Mouse (Mus musculus): ENCODE results near the gene Nav2.

Nav2 gene

DNA sequence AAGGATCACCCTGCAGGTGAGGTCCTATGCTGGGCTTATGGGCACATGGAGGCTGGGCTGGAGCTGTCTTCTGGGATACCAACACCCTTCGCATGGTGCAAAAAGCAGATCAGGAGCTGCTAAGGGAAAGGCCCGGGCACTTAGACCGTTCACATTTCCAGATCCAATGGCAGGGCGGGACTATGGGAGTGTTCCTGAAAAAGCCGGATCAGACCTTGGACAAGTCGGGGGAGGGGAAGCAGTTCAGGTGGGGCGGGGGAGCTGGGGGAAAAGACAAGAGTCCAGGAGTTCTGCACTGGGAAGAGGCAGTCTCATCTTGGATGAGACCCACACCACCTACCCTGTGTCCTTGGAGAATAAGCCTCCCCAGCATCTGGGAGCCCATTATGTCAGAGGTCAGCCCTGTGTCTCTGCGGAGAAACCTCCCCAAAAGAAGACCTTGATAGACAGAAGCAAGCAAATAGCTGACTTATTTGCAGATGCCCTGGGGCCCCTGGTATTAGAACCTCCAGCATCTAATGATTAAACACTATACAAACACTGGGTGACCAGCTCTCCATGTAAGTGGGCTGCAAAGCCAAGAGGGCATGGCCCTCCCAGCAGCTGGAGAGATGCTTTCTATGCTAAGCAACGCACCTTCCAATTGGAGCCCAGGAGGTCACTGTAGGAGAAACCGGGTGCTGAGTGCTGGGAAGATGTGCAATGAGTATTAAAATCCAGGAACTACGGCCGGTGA is 597.7 kb downstream of the Nav2 start:
- Histone ChIP-seq H3K9me3 (ENCODE audit: low read length) (no peaks in the 10 kb centered on the region), H3K27me3 (ENCODE audit: insufficient read depth, low read length) (no peaks in the 10 kb centered on the region), H3K4me3 (replicated peaks; ENCODE audit: low read length) (no peak overlapping the region), H3K36me3 (ENCODE audit: insufficient read depth, low read length) (no peaks in the 10 kb centered on the region; the same call in 1 of the 2 replicates), H3K4me1 (replicated peaks; ENCODE audit: low read depth, low read length) (peaks cover 43% of the 10 kb centered on the region)
- no peak for TF ChIP-seq CTCF (conservative IDR thresholded peaks at IDR 0.05; ENCODE audit: low read length)

DNA sequence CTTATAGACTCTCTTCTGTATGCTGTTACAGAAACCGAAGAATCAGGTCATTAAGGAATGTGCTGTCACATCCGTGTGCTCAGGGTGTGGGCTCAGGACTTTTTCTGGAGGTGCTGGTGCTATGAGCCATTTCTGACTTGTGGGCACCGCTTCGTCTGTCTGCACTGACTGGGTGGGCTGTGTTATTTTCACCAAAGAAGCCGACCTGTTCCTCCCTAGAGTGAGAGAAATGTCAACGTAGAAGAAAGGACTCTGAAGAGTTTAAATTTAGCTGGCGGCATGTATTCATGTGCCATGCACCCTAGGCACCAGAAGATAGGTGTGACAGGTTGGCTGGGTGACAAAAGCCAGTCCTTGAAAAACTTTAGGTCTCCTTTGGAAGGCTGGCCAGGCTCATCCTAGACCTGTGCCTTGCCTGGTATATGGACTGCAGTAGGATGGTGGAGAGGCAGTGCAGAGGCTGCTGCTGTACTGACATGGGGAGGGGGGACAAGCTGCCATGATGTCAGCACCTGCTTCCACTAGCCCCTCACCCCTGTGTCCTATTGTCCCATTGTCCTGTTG is 599.5 kb downstream of the Nav2 start:
- H3K9me3 ChIP-seq (ENCODE audit: low read length) = no peaks in the 10 kb centered on the region
- no peak for TF ChIP-seq NANOG (IDR thresholded peaks at IDR 0.05; ENCODE audit: borderline replicate concordance, low read length)
- H3K4me3 ChIP-seq (replicated peaks; ENCODE audit: low read length) = no peak overlapping the region
- no peaks in the 10 kb centered on the region for H3K27me3 ChIP-seq (ENCODE audit: insufficient read depth, low read length)
- peaks cover 38% of the 10 kb centered on the region for H3K4me1 ChIP-seq (replicated peaks; ENCODE audit: low read depth, low read length)
- H3K36me3 ChIP-seq (ENCODE audit: insufficient read depth, low read length) = no peaks in the 10 kb centered on the region

DNA sequence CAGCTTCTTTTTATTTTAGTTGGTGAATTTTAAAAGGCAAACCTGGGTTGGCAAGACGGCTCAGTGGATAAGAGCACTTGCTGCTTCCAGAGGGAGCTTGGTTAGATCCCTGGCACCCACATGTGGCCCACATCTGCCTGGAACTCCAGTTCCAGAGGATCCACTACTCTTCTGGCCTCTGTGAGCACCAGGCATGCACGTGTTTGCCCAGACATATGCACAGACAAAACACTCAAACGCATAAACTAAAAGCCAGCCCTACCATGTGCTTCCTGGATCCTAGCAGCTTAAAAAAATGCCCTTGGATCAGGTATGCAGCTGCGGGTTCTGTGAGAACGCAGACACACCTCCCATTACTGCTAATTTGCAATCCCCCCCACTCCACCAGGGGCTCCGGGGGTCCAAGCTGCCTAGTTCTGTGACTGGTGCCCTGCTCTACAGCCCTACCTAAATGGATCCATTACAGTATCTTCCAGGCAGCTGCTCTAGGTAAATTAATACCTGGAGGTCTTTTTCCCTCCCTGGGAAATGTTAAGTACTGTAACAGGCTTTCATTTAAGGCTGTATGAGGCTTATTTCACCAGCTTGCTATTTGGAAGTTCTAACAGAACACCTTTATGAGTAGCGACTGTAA is 603.4 kb downstream of the Nav2 start:
- no peaks in the 10 kb centered on the region for H3K27me3 ChIP-seq (ENCODE audit: insufficient read depth, low read length)
- H3K4me1 ChIP-seq (replicated peaks; ENCODE audit: low read depth, low read length) = peaks cover 8% of the 10 kb centered on the region
- TF ChIP-seq NANOG (IDR thresholded peaks at IDR 0.05; ENCODE audit: borderline replicate concordance, low read length) (no peak), POU5F1 (IDR thresholded peaks at IDR 0.05; ENCODE audit: borderline replicate concordance, low read length) (no peak), CTCF (conservative IDR thresholded peaks at IDR 0.05; ENCODE audit: low read length) (no peak)
- no peak overlapping the region for H3K4me3 ChIP-seq (replicated peaks; ENCODE audit: low read length)
- H3K9me3 ChIP-seq (ENCODE audit: low read length) = no peaks in the 10 kb centered on the region
- H3K36me3 ChIP-seq (ENCODE audit: insufficient read depth, low read length) = no peaks in the 10 kb centered on the region

DNA sequence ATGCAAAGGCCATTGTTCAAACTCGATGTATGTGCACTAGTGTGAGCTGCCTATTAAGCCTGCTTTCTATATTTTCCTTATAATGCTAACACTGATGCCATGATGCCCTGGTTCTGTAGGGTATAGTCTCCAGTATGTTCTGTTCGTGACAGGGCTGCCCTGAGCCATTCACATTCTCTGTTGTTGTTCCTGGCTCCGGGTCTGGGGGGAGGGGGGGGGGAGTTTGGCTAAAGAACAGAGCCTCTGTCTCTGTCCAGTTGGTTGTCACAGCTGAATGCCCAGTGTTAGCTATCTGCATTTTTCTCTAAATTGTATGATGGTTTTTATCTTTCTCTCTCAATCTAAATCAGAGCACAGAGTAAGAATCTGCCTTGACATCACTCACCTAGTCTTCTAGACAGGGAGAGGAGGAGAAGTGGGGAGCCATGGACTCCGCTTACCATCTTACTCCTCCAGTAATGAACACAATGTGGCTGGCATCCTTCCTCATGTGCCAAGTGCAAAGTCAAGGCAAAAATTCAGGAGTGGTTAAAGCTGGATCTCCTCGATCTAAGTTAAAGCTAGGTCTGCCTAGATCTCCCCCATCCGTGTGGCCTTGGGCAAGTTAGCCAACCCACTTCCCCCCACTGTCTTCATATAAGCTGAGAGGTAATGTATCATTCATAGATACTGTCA is 605.4 kb downstream of the Nav2 start:
- no peaks in the 10 kb centered on the region for H3K9me3 ChIP-seq (ENCODE audit: low read length)

DNA sequence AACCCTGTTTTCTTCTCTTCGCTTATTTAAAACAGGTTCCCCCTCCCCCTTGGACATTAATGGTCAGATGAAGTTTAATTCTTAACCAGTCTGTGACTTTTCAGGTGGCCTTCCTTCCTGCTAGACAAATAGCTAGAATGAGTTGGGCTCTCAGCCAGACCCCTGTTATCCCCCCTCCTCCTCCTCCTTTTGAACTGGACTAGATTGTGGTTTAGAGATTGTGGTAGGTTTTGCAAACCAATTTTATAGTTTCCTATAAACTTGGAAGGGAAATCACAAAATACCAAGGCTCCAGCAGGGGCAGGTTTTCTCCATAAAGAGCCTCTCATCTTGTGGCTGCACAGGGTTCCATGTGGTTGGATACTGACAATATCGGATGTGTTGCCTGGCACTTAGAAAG is 606.5 kb downstream of the Nav2 start:
- no peak overlapping the region for H3K4me3 ChIP-seq (replicated peaks; ENCODE audit: low read length)
- H3K4me1 ChIP-seq (replicated peaks; ENCODE audit: low read depth, low read length) = peaks cover 19% of the 10 kb centered on the region
- no peaks in the 10 kb centered on the region for H3K27me3 ChIP-seq (ENCODE audit: insufficient read depth, low read length)
- no peaks in the 10 kb centered on the region for H3K9me3 ChIP-seq (ENCODE audit: low read length)
- TF ChIP-seq NANOG (IDR thresholded peaks at IDR 0.05; ENCODE audit: borderline replicate concordance, low read length) (no peak), POU5F1 (IDR thresholded peaks at IDR 0.05; ENCODE audit: borderline replicate concordance, low read length) (no peak), CTCF (conservative IDR thresholded peaks at IDR 0.05; ENCODE audit: low read length) (no peak)
- no peaks in the 10 kb centered on the region for H3K36me3 ChIP-seq (ENCODE audit: insufficient read depth, low read length)

More for the DNA sequence above, 605.4 kb downstream of the Nav2 start:
- Histone ChIP-seq H3K4me3 (replicated peaks; ENCODE audit: low read length) (no peak overlapping the region), H3K4me1 (replicated peaks; ENCODE audit: low read depth, low read length) (peaks cover 15% of the 10 kb centered on the region), H3K27me3 (ENCODE audit: insufficient read depth, low read length) (no peaks in the 10 kb centered on the region), H3K36me3 (ENCODE audit: insufficient read depth, low read length) (no peaks in the 10 kb centered on the region)
- no peak for TF ChIP-seq NANOG (IDR thresholded peaks at IDR 0.05; ENCODE audit: borderline replicate concordance, low read length)
- no peak for TF ChIP-seq POU5F1 (IDR thresholded peaks at IDR 0.05; ENCODE audit: borderline replicate concordance, low read length)
- TF ChIP-seq CTCF (conservative IDR thresholded peaks at IDR 0.05; ENCODE audit: low read length) = no peak

DNA sequence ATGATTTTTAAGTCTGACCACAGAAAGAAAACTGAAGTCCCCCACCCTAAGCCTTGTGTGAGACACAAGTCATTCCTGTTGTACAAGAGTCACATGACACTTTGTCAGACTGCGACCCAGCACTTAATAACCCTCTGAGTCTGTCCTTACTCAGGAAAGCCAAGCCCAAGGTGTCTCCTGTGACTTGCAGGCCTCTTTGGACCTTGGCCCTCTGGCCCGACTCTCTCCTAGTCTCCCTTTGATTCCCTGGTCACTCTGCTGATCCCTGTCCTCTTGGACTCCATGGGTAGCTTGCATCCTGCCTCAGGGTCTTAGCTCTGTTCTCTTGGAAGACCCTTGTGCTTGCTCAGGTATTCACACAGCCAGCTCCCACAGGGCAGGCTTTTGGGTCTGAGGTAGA is 612.0 kb downstream of the Nav2 start:
- H3K4me3 ChIP-seq (replicated peaks; ENCODE audit: low read length) = no peak overlapping the region
- TF ChIP-seq CTCF (conservative IDR thresholded peaks at IDR 0.05; ENCODE audit: low read length) (no peak), NANOG (IDR thresholded peaks at IDR 0.05; ENCODE audit: borderline replicate concordance, low read length) (no peak), POU5F1 (IDR thresholded peaks at IDR 0.05; ENCODE audit: borderline replicate concordance, low read length) (no peak)
- peaks cover 64% of the 10 kb centered on the region for H3K4me1 ChIP-seq (replicated peaks; ENCODE audit: low read depth, low read length)
- H3K36me3 ChIP-seq (ENCODE audit: insufficient read depth, low read length) = no peaks in the 10 kb centered on the region
- no peaks in the 10 kb centered on the region for H3K27me3 ChIP-seq (ENCODE audit: insufficient read depth, low read length)
- no peaks in the 10 kb centered on the region for H3K9me3 ChIP-seq (ENCODE audit: low read length)

DNA sequence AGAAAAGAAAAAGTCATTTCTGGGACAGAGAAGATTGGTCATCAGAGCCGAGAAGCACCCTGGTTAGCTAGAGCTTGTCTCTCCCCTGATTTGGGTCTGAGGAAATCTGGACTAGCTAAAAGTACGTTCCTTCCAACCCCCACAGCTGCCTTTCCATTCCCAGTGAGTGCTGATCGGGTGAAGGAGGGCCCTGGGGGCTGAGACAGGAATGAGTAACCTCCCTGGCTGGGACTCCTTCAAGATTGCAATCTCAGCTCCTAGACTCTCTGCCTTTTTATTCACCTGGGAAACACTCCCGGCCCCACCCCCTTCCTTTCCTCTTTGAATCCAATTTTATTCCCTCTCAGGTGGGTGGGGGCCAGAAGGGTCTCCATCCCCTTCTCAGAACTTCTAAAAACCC is 612.8 kb downstream of the Nav2 start:
- Histone ChIP-seq H3K4me1 (replicated peaks; ENCODE audit: low read depth, low read length) (peaks cover 71% of the 10 kb centered on the region), H3K36me3 (ENCODE audit: insufficient read depth, low read length) (no peaks in the 10 kb centered on the region), H3K9me3 (ENCODE audit: low read length) (no peaks in the 10 kb centered on the region), H3K4me3 (replicated peaks; ENCODE audit: low read length) (no peak overlapping the region), H3K27me3 (ENCODE audit: insufficient read depth, low read length) (no peaks in the 10 kb centered on the region)
- TF ChIP-seq POU5F1 (IDR thresholded peaks at IDR 0.05; ENCODE audit: borderline replicate concordance, low read length) (no peak), NANOG (IDR thresholded peaks at IDR 0.05; ENCODE audit: borderline replicate concordance, low read length) (no peak), CTCF (conservative IDR thresholded peaks at IDR 0.05; ENCODE audit: low read length) (no peak)

DNA sequence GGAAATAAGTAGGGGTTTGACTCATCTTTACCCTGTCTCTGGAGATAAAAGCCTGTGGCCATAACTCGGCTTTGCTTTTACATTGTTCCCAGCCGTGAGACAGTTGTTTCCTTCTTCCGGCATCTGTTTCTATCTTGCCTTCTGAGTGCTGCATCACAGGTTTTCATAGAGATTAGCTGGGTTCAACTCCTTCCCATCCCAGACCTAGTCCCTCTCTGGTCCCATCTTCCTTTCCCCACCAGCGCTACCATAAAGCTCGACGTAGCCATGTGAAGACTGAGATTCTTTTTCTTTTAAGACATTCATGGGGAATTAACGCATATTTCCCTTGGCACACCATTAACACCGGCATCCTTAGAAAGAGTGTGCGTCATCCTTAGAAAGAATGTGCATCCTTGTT is 613.5 kb downstream of the Nav2 start:
- peaks cover 77% of the 10 kb centered on the region for H3K4me1 ChIP-seq (replicated peaks; ENCODE audit: low read depth, low read length)
- TF ChIP-seq POU5F1 (IDR thresholded peaks at IDR 0.05; ENCODE audit: borderline replicate concordance, low read length) = no peak
- no peak for TF ChIP-seq NANOG (IDR thresholded peaks at IDR 0.05; ENCODE audit: borderline replicate concordance, low read length)
- no peak for TF ChIP-seq CTCF (conservative IDR thresholded peaks at IDR 0.05; ENCODE audit: low read length)
- H3K4me3 ChIP-seq (replicated peaks; ENCODE audit: low read length) = peak overlapping the region; percentile 66; the same call in 1 of the 2 replicates
- no peaks in the 10 kb centered on the region for H3K27me3 ChIP-seq (ENCODE audit: insufficient read depth, low read length)
- no peaks in the 10 kb centered on the region for H3K36me3 ChIP-seq (ENCODE audit: insufficient read depth, low read length)
- no peaks in the 10 kb centered on the region for H3K9me3 ChIP-seq (ENCODE audit: low read length)

Measured in E14TG2a.4 (cell line).